Mouse (Mus musculus): ENCODE data around the gene Lamtor1.
A peak's percentile ranks its signal among the peaks of the same experiment; 100 is the strongest.

The Lamtor1 gene

GRCm38 (mm10) chr7:101905561-101906286 is at the start of gene Lamtor1:
Gene Lamtor1, plus strand, starts transcription at chr7:101905904.
- peak; percentile 99 for DNase-seq (ENCODE audit: low read depth)

DNA sequence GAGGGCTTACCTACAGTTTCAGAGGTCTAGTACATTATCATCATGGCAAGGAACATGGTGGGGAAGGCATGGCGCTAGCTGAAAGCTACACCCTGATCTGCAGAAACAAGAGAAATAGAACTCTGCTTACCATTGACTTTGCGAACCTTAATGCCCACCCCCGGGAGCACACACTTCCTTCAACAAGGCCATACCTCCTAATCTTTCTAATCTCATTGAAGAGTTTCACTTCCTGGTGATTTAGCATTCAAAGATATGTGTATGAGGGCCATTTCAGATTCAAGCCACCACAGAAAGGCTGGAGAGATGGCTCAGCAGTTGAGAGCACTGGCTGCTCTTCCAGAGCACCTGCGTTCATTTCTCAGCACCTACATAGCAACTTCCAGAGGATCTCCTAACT is 48.6 kb upstream of the Lamtor1 start, which contains the start of gene Folr2:
Gene Folr2, minus strand, starts transcription at position 101 of the 400 bp plus-strand sequence.
- no peak for DNase-seq (ENCODE audit: low read depth)

DNA sequence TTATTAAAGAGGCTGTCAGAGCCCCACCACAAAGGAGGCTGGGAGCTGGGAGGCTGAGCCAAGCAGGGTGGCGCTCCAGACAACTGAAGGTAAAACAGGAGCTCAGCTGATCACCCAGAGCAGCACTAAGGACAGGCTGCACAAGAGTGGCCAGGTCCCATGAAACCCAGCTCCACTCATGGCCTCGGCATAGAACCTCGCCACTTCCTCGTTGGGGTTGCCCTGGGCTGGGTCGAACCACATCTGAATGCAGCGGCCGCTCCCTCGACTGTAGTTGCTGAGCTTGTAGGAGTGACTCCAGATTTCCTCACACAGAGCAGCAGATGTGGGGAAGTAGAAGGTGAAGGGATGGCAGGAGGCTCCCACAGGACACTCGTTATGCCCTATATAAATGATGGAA is 47.3 kb upstream of the Lamtor1 start:
- no peak for DNase-seq (ENCODE audit: low read depth)

GRCm38 (mm10) chr7:101860978-101861377 is 44.7 kb upstream of the Lamtor1 start:
- DNase-seq (ENCODE audit: low read depth) = no peak

DNA sequence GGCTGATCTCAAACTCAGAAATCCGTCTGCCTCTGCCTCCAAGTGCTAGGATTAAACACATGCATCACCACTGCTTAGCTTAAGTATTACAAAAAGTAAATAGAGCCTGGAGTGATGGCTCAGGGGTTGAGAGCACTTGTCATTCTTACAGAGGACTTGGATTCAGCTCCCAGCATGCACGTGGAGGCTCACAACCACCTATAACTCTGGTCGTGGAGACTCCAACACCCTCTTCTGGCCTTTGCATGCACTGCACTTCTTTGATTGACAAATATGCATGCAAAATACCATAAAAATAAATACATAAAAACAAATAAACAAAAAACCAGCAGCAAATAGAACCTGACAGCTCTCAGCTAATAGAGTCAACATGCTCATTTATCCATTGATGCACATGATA is 43.4 kb upstream of the Lamtor1 start:
- DNase-seq (ENCODE audit: low read depth) = no peak

- DNase-seq (ENCODE audit: low read depth) = no peak
Measured at GRCm38 (mm10) chr7:101863415-101863814, 42.3 kb upstream of the Lamtor1 start, which contains the start of gene Anapc15. Gene Anapc15, plus strand, starts transcription at chr7:101863715.

GRCm38 (mm10) chr7:101866491-101867265 is 39.0 kb upstream of the Lamtor1 start:
- DNase-seq (ENCODE audit: low read depth) = no peak

GRCm38 (mm10) chr7:101867482-101867881 is 38.2 kb upstream of the Lamtor1 start:
- DNase-seq (ENCODE audit: low read depth) = no peak

DNA sequence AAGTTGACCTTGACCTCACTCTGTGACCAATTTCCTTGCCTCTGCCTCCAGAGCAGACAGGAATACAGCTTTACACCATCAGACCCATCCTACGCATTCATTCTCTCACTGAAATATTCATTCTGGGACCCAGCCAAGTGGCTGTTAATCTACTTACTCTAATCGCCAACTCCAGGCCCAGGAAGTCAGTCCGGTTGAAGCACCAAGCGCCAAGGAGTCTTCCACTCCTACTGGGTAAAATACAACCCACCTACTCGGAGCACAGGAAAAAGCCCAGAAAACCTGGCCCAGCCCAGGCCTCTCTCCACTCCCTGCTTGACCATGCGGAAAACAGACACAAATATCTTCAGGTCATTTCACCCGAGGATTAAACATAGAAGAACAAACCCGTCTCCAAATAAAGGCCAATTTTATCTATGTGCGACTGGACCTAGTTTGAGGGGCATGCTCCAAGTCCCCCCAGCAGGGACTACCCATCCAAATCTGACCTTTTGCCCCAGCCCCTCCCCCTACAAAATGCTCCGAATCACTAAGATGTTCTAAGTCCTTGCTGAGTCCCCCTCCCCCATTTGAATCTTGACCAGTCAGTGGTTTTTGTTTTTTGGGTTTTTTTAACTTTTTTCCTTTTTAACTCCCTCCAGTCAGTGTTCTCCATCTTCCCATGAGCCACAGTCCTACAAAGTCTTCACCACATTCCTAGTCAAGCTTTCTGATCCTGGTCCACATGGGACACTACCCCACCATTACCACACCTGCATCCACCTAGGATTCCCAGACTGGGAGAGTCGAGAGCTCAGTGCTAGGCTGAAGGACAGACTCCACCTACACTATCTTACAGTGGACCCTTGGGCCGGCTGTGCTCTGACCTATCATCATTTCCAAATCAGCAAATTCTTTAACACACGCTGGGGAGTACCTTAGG is 37.2 kb upstream of the Lamtor1 start:
- no peak for DNase-seq (ENCODE audit: low read depth)

- no peak for DNase-seq (ENCODE audit: low read depth)
Measured at GRCm38 (mm10) chr7:101869163-101869500, 36.6 kb upstream of the Lamtor1 start.

DNA sequence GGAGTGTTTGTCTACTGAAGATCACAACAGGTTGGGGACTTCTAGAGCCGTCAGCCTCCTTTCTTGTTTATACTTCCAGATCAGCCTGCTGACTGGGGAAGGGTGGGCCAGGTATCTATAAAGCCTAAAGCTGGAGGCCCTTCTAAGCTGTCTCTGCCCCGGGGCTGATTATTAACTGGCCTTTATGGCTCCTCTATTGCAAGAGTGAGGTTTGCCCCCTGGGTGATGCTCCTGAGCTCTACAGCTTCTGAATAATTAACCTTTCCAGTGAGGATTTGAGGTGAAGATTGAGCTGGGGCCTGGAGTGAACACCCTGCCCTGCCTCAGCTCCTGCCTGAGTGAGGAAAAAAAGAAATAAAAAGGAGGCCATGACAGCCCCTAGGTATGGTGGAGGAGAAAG is 35.1 kb upstream of the Lamtor1 start, which contains the start of gene Folr1:
Gene Folr1, minus strand, starts transcription at position 160 of the 400 bp plus-strand sequence.
- DNase-seq (ENCODE audit: low read depth) = no peak

DNA sequence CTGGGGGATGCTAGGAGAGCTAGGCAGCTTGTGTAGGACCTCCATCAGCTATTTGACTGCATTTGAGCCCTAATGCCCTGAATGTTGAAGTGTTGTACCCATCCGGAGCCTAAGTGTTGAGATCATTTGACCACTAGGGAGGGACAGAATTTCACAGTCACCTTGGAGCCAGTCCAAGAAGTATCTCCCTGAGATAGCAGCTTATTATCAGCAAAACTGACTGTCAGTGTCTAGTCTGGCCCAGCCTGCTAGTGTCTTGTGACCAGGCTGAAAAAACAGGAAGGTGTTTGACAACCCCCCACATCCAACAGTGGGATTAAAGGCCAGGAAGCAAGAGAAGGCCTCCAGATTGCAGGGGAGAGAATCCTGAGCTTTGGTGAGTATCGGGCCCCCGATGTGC is 34.4 kb upstream of the Lamtor1 start:
- no peak for DNase-seq (ENCODE audit: low read depth)

GRCm38 (mm10) chr7:101875978-101876377 is 29.7 kb upstream of the Lamtor1 start:
- DNase-seq (ENCODE audit: low read depth) = no peak

DNA sequence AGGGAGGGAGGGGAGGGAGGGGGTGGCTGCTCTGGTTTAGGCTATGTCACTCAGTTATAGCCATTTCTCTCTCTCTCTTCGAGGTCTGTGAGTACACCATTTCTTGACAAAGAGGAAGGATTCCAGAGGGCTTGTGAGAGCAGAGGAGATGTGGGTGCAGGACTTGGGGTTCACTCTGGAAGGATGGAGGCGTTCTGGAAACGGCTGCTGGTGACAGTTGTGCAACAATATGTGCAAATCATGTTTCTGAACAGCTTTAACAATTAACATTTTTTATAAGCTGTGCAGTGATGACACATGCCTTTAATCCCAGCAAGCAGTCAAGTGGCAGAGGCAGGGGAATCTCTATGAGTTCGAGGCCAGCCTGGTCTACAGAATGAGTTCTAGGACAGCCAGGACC is 24.8 kb upstream of the Lamtor1 start:
- DNase-seq (ENCODE audit: low read depth) = no peak

GRCm38 (mm10) chr7:101882413-101883154 is 23.1 kb upstream of the Lamtor1 start:
- DNase-seq (ENCODE audit: low read depth) = no peak

- DNase-seq (ENCODE audit: low read depth) = no peak
Measured at GRCm38 (mm10) chr7:101884160-101884559, 21.5 kb upstream of the Lamtor1 start.

DNA sequence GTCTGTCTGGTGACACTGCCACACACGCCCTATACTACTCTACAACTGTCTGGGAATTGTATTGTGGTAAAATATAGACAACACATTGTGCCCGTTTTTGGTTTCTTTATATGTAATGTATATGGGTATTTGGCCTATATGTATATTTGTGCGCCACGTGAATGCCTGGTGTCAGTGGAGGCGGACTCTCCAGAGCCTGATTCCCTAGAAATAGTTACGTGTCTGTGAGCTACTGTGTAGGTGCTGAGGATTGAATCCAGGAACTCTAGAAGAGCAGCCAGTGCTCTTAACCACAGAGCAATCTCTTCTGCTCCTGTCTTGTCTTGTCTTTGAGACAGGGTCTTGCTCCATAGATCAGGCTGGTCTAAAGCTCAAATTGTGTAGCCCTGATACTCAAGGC is 19.4 kb upstream of the Lamtor1 start:
- DNase-seq (ENCODE audit: low read depth) = no peak

DNA sequence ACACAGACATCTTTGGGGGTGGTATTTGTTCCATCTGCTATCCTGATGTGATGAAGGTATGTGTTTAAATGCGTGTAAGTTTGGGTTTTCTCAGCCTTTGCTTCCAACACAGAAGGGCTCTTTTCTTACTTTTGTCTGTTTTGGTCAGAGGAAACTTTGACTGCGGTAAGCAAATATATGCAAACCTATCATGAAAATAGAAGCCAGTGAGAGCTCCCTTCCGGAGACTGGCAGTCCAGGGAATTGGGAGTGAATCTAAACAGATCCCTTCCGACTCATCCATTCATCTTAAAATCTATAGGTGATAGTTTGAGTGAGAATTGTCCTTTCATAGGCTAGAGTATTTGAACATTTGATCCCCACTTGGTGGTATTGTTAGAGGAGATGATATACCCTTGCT is 17.2 kb upstream of the Lamtor1 start:
- DNase-seq (ENCODE audit: low read depth) = no peak

DNA sequence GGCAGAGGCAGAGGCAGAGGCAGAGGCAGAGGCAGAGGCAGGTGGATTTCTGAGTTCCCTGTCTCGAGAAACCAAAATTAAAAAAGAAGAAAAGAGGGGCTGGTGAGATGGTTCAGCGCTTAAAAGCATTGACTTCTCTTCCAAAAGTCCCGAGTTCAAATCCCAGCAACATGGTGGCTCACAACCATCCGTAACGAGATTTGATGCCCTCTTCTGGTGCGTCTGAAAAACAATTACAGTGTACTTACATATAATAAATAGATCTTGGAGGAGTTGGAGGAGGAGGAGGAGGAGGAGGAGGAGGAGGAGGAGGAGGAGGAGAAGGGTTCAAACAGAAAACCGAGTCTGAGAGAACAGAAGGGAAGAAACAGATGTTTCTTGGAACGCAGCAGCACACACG is 10.0 kb upstream of the Lamtor1 start:
- no peak for DNase-seq (ENCODE audit: low read depth)

DNA sequence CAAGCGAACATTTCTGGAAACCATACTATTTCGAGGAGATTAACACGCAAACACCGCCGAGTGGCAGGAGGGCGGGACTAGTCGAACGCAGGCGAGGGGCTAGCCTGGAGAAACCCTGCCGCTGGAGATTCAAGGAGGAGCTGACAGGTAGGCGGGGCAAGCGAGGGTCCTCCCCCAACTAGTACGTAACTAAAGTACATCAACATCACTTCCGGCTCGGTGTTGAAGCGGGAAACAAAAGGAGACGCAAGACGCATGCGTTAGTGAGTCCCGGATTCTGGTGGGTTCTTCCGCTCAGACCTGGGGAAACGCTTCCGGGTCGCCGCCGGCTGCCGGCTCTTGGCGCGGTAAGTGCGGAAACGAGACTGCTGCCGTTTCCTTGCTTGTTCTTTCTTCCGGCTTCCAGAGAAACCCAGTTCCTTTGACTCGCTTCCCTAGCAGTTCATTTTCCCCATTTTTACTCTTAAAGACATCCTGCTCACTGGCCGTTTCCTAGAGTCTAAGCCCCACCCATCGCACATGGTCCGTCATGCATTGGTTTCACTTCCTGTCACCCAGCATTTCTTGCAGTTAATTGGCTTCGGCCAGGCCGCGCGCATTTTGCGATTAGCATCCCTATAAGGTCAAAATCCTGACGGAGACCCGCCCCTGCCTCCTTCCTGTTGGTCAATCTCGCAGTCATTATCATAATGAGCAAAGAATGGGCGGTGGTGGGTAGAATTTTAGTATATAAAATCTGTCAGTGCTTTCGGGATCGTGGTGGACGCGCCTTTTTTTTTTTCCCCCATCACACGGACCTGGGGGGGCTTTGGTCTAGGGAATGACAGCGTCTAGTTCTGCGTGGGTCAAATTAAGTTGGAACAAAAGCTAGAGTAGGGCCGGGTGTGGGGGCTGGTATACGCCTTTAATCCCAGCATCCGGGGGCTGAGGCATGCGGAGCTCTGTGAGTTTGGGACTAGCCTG is 9.3 kb upstream of the Lamtor1 start:
- DNase-seq (ENCODE audit: low read depth) = peak; percentile 97
